ENCODE assay signal across 35 mouse cellular contexts in the genomic region with DNA sequence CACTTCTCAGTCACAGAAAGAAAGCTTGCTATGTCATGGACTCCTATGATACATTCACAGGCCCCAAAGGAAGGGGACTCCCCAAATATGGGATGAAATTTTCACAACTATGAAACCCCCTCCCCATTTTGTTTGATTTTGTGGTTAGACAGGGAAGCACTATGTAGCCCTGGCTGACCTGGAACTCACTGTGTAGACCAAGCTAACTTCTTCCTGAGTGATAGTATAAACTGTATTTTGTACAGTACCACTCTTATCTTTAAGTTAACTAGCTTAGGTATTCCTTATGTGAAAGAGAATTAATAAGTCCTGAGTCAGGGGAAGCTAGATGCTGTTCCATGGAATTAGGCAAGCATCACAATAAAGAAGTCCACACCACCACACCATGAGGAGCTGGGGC.
"Had no signal": no experiment of that assay in that cellular context is flagged by ENCODE, and none has a peak within 500 bp of the region (broad histone marks: within the 10 kb centered on the region; RNA-seq: fewer than 3 reads in every experiment).

No protein-coding gene starts in this region.

- H3K4me1 ChIP-seq: hindbrain, embryonic 10.5 days; hindbrain, embryonic 12.5 days; hindbrain, embryonic 13.5 days; hindbrain, embryonic 15.5 days; intestine, embryonic 15.5 days; kidney, embryonic 15.5 days had no signal

- H3K9ac ChIP-seq: heart, embryonic 12.5 days; heart, embryonic 13.5 days; heart, embryonic 15.5 days; hindbrain, embryonic 12.5 days; hindbrain, embryonic 13.5 days; hindbrain, embryonic 14.5 days; hindbrain, embryonic 15.5 days; intestine, embryonic 15.5 days; kidney, embryonic 15.5 days had no signal

- H3K27ac ChIP-seq: heart, embryonic 10.5 days; heart, embryonic 13.5 days; heart, embryonic 15.5 days; hindbrain, embryonic 10.5 days; hindbrain, embryonic 12.5 days; hindbrain, embryonic 13.5 days; hindbrain, embryonic 14.5 days; hindbrain, embryonic 15.5 days; hindbrain, postnatal 0 days; intestine, embryonic 15.5 days; kidney, embryonic 15.5 days; kidney, postnatal 0 days; layer of hippocampus, adult 2 months had no signal

- H3K36me3 ChIP-seq: heart, embryonic 10.5 days; heart, embryonic 12.5 days; heart, embryonic 13.5 days; heart, embryonic 15.5 days; hindbrain, embryonic 10.5 days; hindbrain, embryonic 12.5 days; hindbrain, embryonic 13.5 days; hindbrain, embryonic 15.5 days; intestine, embryonic 15.5 days; kidney, embryonic 15.5 days had no signal

- H3K9me3 ChIP-seq: heart, embryonic 10.5 days; heart, embryonic 12.5 days; heart, embryonic 13.5 days; heart, embryonic 15.5 days; hindbrain, embryonic 10.5 days; hindbrain, embryonic 12.5 days; hindbrain, embryonic 13.5 days; hindbrain, embryonic 15.5 days; intestine, embryonic 15.5 days; kidney, embryonic 15.5 days had no signal

- H3K27me3 ChIP-seq: heart, embryonic 12.5 days; heart, embryonic 13.5 days; heart, embryonic 15.5 days; hindbrain, embryonic 12.5 days; hindbrain, embryonic 13.5 days; hindbrain, embryonic 15.5 days; intestine, embryonic 15.5 days; kidney, embryonic 15.5 days had no signal

- ATAC-seq: hindbrain, embryonic 16.5 days; hindbrain, postnatal 0 days; inflammation-experienced regulatory T-cells, adult 6 months; intestine, embryonic 15.5 days; intestine, embryonic 16.5 days; intestine, postnatal 0 days had no signal

- H3K4me2 ChIP-seq: heart, embryonic 11.5 days; heart, embryonic 12.5 days; heart, embryonic 13.5 days; heart, embryonic 15.5 days; hindbrain, embryonic 12.5 days; hindbrain, embryonic 13.5 days; hindbrain, embryonic 14.5 days; hindbrain, embryonic 15.5 days; intestine, embryonic 15.5 days; kidney, embryonic 15.5 days had no signal

- DNase-seq: heart, postnatal 10 days; heart, postnatal 14 days; heart, postnatal 36 days; heart, postnatal 4 days; kidney, adult 11 months; kidney, adult 18-20 months; kidney, adult 2 months; kidney, adult 8-10 months; kidney, adult 9 months; kidney, postnatal 10 days; kidney, postnatal 14 days; kidney, postnatal 25 days; kidney, postnatal 36 days; kidney, postnatal 4 days; layer of hippocampus, adult 9-11 months; layer of hippocampus, postnatal 36 days had no signal

- H3K4me3 ChIP-seq: heart, embryonic 10.5 days; heart, embryonic 12.5 days; heart, embryonic 13.5 days; heart, embryonic 15.5 days; hindbrain, embryonic 10.5 days; hindbrain, embryonic 12.5 days; hindbrain, embryonic 13.5 days; hindbrain, embryonic 15.5 days; intestine, embryonic 15.5 days; kidney, embryonic 15.5 days; layer of hippocampus, adult 2 months had no signal
